Mouse (Mus musculus): Measurements from ENCODE around the gene Ddx39.

Ddx39 gene

GRCm38 (mm10) chr8:83738949-83739710 lies 24.2 kb downstream of the Ddx39 start:
- no peak for DNase-seq (ENCODE audit: low spot score)

DNA sequence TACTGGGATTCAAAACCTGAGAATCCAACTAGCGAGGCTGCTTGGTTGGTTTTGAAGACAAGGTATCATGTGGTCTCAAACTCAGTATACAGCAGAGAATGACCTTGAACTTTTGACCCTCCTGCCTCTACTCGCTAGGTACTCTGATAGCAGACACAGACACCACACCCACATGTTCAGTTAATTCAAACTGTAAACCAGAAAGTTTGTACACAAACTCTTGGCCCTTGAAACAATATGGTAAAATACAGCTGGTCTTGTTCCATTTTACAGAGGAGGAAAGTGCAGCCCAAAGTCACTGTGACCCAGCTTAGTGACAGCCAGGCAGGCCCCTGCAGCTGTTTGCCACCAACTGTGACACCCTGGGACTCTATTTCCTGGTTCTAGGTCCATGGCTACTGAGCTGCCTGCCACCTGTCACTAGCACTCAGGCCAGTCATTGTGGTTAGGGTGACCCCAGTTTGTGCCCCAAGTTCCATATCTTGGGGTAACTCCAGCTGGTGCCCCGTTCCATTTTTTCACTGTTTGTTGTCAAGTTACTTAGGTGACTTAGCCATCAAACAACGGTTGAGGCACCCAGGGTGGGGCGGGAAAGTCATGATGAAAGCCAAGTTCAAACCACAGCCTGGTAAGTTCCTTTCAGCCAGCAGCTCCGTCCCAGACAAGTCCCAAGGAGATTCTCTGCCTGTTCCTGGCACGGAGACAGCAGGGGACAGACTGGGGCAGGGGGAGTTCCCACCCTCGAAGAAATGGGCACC lies 24.9 kb downstream of the Ddx39 start:
- no peak for DNase-seq (ENCODE audit: low spot score)

- no peak for DNase-seq (ENCODE audit: low spot score)
Measured at GRCm38 (mm10) chr8:83740586-83740975, 25.6 kb downstream of the Ddx39 start.

DNA sequence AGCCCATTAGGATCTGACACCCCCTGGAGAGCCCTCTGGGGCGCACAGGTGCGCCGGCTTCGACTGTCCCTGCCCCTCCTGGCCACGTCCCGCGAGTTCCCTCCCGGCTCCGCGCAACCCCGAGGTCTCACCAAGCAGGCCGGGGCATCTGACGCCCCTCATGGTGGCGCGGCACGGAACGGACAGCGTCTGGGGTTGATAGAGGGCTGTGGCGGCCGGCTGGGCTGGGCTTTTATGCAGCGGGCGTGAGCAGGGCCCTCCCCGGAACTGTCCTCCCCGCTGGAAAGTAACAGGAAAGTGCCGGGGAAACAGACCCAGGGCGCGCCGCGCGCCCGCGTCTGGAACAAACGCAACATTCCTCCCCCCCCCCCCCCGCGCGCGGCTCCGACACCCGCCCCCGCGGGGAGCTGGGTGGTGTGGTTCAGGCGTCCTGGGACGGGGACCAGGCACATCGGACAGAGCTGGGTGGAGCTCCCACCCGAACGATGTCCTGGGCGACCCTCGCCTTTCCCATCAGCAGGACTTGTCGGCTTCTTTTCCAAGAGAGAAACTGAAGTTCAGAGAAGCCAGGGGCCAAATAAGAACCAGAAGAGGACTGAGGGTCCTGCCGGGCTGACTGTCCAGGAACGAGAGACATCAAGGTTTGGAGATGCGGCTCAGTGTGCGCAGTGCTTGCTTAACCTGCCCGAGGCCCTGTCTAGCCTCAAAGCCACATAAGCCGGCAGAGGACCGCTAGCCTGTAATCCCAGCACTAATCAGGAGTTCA lies 26.2 kb downstream of the Ddx39 start, which contains the start of gene Adgre5:
Gene Adgre5, minus strand, starts transcription at position 351 of the 766 bp plus-strand sequence.
- no peak for DNase-seq (ENCODE audit: low spot score)

DNA sequence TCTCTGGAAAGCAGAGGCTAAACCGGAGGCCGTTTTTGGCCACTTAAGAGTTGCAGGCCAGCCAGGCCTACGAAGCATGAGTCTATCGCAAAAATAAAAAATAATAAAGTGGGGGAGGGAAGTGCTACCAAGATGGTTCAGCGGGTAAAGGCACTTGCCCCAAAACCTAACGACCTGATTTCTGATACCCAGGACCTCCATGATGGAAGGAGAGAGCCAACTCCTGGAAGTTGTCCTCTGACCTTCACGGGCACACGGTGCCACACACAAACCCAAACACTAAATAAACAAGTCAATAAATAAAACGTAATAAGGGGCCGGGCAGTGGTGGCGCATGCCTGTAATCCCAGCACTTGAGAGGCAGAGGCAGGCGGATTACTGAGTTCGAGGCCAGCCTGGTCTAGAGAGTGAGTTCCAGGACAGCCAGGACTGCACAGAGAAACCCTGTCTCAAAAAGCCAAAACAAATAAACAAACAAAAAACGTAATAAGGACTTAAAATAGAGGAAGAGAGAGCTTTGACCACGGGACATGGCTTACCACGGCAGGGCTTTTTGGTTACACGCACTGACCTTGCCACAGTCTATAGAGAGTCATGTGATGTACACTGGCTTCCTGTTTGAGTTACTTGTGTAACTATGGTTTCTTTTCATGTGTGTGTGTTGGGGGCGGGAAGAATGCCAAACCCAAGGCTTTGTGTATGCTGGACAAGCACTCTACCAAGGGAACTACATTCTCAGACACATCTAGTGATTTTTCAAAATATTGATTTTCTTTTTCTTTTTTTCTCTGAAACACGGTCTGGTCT lies 27.1 kb downstream of the Ddx39 start:
- DNase-seq (ENCODE audit: low spot score) = no peak

DNA sequence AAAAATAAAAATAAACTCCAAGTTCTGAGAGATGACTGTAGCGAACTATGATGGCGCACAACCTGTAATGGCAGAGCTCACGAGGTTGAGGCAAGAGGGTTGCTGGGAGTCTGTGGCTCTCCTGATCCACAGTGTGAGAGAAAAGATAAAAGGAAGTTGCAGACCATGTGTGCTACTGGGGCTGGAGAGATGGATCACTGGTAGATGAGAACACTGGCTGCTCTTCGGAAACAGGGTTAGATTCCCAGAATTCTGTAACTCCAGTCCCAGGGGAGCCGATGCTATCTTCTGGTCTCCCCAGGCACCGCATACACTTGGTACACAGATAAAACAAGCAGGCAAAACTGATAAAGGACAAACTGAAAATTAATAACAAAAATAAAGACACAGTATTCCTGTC lies 28.0 kb downstream of the Ddx39 start:
- DNase-seq (ENCODE audit: low spot score) = no peak

- DNase-seq (ENCODE audit: low spot score) = no peak
Measured at GRCm38 (mm10) chr8:83744070-83744469, 29.1 kb downstream of the Ddx39 start.

GRCm38 (mm10) chr8:83747661-83748346 lies 32.8 kb downstream of the Ddx39 start:
- no peak for DNase-seq (ENCODE audit: low spot score)

- DNase-seq (ENCODE audit: low spot score) = no peak
Measured at GRCm38 (mm10) chr8:83748708-83749107, 33.7 kb downstream of the Ddx39 start.

DNA sequence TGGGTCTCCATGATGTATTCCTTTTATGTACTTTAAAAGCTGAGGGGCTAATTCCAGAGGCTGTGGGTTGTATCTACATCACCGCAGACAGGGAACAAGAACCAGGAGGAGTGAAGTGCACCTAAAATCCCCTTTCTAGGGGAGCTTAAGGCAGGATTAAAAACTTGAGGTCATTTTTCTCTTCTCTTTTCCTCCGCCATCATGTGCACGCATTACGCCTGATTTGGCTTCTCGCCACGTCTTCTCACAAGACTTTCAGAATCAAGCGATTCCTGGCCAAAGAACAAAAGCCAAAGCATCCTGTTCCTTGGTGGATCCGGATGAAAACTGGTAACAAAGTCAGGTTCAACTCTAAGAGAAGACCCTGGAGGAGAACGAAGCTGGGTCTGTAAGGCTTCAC lies 34.3 kb downstream of the Ddx39 start:
- no peak for DNase-seq (ENCODE audit: low spot score)

DNA sequence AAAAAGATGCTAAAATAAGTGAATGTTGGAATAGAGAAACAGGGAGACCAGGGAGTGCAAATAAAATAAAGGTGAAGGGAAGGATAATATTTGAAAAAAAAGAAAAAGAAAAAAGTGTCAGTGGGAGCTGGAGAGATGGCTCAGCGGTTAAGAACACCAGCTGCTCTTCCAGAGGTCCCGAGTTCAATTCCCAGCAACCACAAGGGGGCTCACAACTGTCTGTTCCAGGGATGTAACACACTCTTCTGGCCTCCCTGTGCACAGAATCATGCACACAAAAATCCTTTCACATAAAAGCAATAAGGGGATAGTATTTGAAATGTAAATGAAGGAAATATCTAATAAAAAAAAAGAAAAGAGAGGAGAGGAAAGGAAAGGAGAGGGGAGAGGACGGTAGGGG lies 39.2 kb downstream of the Ddx39 start:
- DNase-seq (ENCODE audit: low spot score) = no peak

DNA sequence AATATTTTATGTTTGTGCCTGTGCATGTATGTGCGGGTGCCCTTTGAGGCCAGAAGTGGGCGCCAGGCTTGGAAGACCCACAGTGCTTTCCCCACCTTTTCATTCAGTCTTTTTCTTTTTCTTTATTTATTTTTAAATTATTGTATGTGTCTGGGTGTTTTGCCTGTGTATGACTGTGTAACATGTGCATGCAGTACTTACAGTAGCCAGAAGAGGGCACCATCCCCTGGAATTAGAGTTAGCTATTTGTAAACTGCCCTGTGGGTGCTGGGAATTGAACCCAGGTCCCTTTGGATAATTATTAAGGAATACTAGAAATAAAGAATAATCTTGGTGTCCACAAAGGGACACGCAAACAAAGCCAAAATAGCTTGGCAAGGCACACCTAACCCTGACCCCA lies 41.3 kb downstream of the Ddx39 start:
- no peak for DNase-seq (ENCODE audit: low spot score)

DNA sequence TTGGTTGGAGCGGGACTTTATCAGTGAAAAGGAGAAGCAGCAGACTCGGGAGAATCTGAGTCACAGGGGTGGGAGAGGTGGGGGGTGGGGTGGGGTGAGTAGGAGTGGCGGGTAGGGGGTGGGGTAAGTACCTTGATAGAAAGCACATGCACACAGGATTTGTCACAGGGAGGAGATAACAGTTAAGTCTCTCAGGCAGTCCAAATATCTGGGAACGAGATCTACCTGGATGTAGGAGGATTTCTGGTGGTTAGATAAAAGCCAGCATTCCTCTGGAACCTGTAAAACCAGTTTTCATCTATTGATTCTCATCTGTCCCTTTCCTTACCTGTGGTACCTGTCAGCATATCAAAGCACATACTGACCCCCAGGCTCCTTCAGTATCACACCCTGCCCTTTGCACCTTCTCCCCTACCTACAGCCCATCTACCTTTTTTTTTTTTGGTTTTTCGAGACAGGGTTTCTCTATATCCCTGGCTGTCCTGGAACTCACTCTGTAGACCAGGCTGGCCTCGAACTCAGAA lies 42.2 kb downstream of the Ddx39 start:
- no peak for DNase-seq (ENCODE audit: low spot score)

DNA sequence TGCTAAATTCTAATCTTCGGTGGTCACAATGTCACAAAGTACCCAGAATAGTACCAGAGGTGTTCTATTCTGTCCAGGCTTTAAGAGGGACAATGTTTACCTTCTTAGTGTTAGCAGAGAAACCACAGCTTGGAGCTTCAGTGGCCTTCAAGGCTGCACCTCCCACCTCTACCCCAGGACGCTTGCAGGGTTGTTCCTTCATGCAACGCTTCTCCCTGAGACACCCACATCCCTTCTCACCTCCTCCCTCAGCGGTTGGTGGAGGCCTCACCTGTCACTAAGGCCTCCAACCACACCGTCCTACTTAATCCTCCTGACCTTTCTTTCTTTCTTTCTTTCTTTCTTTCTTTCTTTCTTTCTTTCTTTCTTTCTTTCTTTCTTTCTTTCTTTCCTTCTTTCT lies 43.3 kb downstream of the Ddx39 start:
- no peak for DNase-seq (ENCODE audit: low spot score)

- DNase-seq (ENCODE audit: low spot score) = no peak
Measured at GRCm38 (mm10) chr8:83759231-83759759, 44.3 kb downstream of the Ddx39 start.

GRCm38 (mm10) chr8:83764116-83764515 lies 49.1 kb downstream of the Ddx39 start:
- no peak for DNase-seq (ENCODE audit: low spot score)

DNA sequence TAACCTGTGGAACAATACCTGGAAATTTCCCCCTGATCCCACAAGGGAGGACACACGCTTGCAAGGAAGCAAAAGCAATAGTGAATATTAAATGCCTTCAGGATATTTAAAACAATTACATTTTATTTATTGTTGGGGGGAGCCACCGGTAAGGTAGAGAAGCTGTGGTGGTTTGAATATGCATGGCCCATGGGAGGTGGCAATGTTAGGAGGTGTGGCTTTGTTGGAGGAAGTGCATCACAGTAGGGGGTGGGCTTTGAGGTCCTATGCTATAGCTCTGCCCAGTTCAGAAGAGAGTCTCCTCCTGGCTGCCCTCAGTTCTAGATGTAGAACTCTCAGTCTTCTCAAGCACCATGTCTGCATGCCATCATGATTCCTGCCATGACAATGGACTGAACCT lies 49.7 kb downstream of the Ddx39 start:
- no peak for DNase-seq (ENCODE audit: low spot score)

DNA sequence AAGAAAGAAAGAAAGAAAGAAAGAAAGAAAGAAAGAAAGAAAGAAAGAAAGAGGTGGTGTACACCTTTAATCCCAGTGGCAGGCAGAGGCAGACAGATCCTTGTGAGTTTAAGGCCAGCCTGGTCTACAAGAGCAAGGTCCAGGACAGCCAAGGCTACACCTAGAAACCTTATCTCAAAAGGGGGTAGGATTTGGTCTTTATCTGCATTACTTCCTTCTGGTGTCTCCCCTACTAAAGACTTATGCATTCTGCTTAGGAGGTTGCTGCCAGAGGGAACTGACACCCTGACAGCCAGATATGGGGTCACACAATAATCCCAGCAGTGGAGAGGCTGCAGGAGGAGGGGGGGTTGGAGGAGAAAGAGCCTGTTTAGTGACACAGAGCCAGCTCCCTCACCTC lies 50.7 kb downstream of the Ddx39 start:
- DNase-seq (ENCODE audit: low spot score) = no peak

GRCm38 (mm10) chr8:83767442-83767841 lies 52.5 kb downstream of the Ddx39 start:
- DNase-seq (ENCODE audit: low spot score) = no peak

GRCm38 (mm10) chr8:83768526-83768925 lies 53.5 kb downstream of the Ddx39 start:
- no peak for DNase-seq (ENCODE audit: low spot score)

DNA sequence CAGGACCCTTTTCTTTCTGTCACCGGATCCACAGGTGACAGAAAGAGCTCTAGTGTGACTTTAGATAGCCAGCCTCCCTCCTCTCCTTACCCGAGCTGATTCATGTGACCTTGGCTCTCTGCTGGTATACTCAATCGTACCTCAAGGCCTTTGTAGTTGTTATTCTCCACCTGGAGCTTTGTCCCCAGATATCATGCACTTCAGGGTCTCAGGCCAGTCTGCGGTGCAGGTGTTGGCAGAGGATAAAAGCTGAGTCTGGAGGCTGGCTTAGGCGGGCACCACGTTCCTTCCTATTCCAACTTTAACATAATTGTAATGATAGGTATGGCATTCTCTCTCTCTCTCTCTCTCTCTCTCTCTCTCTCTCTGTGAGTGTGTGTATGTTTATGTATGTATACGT lies 54.7 kb downstream of the Ddx39 start:
- DNase-seq (ENCODE audit: low spot score) = no peak
